Mouse (Mus musculus): Measurements from ENCODE around the gene Vnn3. TPM values are rescaled to one million over a fixed set of nuclear protein-coding genes. Genes with fewer than 3 reads are reported as not detected.

Vnn3 gene
- polyA plus RNA-seq (2015; fragmentation: Nextera tagmentation; extraction: Ambion mirVana), result 0.15 and 0.22 TPM in 2 replicates

DNA sequence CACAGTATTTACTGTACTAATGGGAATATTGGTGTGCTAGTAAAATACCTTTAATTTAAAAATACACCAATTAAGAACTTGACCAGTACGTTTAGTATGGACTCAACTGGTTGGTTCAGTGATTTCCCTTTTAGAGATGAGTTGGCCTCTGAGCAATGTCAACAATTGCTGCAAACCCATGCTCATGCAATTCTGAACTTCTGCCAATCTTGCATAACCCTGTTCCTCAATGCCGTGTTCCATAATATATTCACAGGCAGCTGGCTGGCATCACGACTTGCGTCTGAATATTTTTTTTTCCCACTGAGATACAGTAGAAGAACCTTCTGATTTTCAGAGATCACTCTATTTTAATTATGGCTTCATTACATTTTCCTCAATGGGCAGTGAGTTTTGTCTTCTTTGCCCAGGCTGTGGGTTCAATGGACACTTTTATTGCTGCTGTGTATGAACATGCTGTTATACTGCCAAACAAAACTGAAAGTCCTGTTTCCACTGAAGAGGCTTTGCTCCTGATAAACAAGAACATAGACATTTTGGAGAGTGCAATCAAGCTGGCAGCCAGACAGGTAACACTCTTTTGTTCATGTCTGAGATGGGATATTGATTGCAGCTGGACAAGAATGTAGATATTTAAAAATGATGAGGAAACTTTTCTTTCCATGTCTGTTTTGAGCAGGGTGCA is at the start of gene Vnn3:
TSS of gene Vnn3 (plus strand) at position 235 of the 685 bp plus-strand sequence.
- no peaks in the 10 kb centered on the region for H3K27me3 ChIP-seq
- WGBS, result 69% methylated on average over 4 of the region's 4 CpGs
- H3K4me3 ChIP-seq, result no peak within 1 kb of the TSS
- H3K9ac ChIP-seq, result no peak within 1 kb of the TSS
- no peaks in the 10 kb centered on the region for H3K9me3 ChIP-seq (replicated peaks)
- no peaks in the 10 kb centered on the region for H3K4me1 ChIP-seq (replicated peaks)
- H3K4me2 ChIP-seq, result no peak within 1 kb of the TSS
- H3K36me3 ChIP-seq, result no peaks in the 10 kb centered on the region
- H3K27ac ChIP-seq, result no peak within 1 kb of the TSS
- ATAC-seq (replicated peaks; ENCODE audit: insufficient number of reproducible peaks, insufficient read depth, low FRiP score, low read depth), result no peak

DNA sequence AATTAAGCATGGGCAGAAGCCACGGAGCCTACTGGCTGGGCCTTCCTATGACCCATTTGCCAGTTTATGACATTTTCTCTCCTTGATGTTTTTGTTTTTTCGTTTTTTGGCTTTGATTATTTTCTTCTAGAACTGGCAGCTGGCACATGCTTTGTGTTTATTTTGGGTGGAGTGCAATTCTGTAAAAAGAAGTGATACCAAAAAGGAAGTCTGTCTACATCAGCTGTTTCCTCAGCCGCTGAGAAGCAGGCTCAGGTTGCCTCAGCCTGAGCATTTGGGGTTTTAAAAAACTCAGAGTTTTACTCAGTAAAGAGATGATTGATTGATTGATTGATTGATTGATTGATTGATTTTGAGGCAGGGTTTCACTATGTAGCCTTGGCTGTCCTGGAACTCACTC is 48.4 kb upstream of the Vnn3 start:
- Histone ChIP-seq H3K4me3 (no peak overlapping the region), H3K9ac (no peak overlapping the region), H3K36me3 (peaks cover 22% of the 10 kb centered on the region; the same call in 1 of the 2 replicates), H3K9me3 (replicated peaks) (no peaks in the 10 kb centered on the region), H3K4me1 (replicated peaks) (no peaks in the 10 kb centered on the region), H3K27ac (no peak overlapping the region), H3K27me3 (no peaks in the 10 kb centered on the region), H3K4me2 (no peak overlapping the region)
- 44% methylated on average over 3 of the region's 3 CpGs for WGBS
- ATAC-seq (replicated peaks; ENCODE audit: insufficient number of reproducible peaks, insufficient read depth, low FRiP score, low read depth), result no peak

DNA sequence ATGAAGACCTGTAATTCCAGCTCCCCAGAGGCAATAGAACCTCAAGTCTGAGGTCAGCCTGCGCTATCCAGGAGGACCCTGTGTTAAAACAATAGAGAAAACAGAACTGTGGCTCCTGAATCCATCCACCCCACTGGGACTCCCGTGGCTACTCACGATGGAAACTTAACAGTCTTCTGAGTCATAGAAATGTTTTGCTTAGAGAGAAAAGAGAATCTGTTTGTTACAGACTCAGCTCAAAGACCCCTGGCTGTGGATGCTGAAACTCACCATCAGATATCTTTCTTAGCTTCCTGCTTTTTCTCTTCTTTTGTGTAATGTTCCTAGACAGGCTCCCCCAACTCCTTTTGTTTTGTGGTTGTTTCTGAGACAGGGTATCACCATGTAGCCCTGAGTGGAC is 46.6 kb upstream of the Vnn3 start:
- Histone ChIP-seq H3K4me1 (replicated peaks) (no peaks in the 10 kb centered on the region), H3K9ac (no peak overlapping the region), H3K9me3 (replicated peaks) (no peaks in the 10 kb centered on the region), H3K36me3 (peaks cover 22% of the 10 kb centered on the region; the same call in 1 of the 2 replicates), H3K4me3 (no peak overlapping the region), H3K4me2 (no peak overlapping the region), H3K27ac (no peak overlapping the region), H3K27me3 (no peaks in the 10 kb centered on the region)
- WGBS, result 77% methylated on average over 3 of the region's 3 CpGs
- ATAC-seq (replicated peaks; ENCODE audit: insufficient number of reproducible peaks, insufficient read depth, low FRiP score, low read depth), result no peak

DNA sequence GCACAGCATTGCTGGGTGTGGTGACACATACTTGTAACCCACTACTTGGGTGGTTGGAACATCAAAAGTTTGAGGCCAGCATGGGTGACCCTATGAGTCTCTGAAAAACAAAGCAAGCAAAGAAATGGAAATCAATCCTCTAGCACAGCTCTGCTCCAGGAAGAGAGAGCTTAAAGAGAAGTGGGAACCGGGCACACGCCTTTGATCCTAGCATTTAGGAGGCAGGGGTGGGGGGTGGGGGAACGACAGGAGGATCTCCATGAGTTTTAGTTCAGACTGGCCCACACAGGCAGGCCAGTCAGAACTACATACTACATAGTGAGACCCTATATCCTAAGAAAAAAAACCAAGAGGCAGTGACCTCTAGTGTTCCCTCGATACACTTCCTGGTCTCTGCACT is 45.1 kb upstream of the Vnn3 start:
- WGBS, result 53% methylated on average over 4 of the region's 4 CpGs
- peaks cover 18% of the 10 kb centered on the region; the same call in 1 of the 2 replicates for H3K36me3 ChIP-seq
- no peak for ATAC-seq (replicated peaks; ENCODE audit: insufficient number of reproducible peaks, insufficient read depth, low FRiP score, low read depth)
- no peak overlapping the region for H3K9ac ChIP-seq
- no peaks in the 10 kb centered on the region for H3K27me3 ChIP-seq
- no peaks in the 10 kb centered on the region for H3K4me1 ChIP-seq (replicated peaks)
- H3K4me3 ChIP-seq, result no peak overlapping the region
- H3K27ac ChIP-seq, result no peak overlapping the region
- no peaks in the 10 kb centered on the region for H3K9me3 ChIP-seq (replicated peaks)
- H3K4me2 ChIP-seq, result no peak overlapping the region

DNA sequence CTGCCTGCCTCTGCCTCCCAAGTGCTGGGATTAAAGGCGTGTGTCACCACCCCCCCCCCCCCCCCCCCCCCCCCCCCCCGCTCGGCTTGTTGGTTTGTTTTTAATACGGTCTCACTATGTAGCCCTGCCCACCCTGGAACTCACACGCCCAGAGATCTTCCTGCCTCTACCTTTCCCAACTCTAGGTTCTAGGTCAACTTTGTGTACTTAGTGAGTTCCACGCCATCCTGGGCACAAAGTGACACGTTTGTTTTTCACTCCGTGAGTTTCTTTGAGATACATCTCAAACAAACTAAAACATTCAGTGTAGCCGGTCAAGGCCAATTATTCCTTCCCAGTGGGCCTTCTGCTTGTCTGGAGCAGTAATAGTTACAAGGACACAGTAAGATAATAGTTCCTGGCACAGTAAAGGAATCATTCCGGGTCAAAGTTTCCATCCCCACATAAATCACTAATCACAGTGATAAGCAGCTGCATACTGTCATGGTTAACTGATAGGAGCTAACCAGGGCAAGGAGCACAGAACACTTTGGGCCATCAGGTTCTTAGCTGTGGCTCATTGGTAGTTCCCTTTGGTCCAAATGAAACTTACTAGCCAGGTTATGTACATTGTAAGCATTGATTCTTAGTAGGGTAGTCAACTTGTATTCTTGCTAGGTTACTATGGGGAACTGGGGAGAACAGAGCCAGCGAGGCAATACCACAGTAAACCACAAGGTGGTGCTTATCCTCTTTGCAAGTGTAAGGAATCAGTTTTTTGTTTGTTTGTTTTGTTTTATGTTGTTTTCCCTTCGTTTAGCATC is 39.4 kb upstream of the Vnn3 start:
- H3K9me3 ChIP-seq (replicated peaks), result no peaks in the 10 kb centered on the region
- H3K4me2 ChIP-seq, result no peak overlapping the region
- no peaks in the 10 kb centered on the region for H3K4me1 ChIP-seq (replicated peaks)
- WGBS, result 60% methylated on average over 8 of the region's 12 CpGs
- no peak overlapping the region for H3K4me3 ChIP-seq
- H3K27ac ChIP-seq, result no peak overlapping the region
- no peak for ATAC-seq (replicated peaks; ENCODE audit: insufficient number of reproducible peaks, insufficient read depth, low FRiP score, low read depth)
- peaks cover 4% of the 10 kb centered on the region; the same call in 1 of the 2 replicates for H3K36me3 ChIP-seq
- no peaks in the 10 kb centered on the region for H3K27me3 ChIP-seq
- H3K9ac ChIP-seq, result no peak overlapping the region

DNA sequence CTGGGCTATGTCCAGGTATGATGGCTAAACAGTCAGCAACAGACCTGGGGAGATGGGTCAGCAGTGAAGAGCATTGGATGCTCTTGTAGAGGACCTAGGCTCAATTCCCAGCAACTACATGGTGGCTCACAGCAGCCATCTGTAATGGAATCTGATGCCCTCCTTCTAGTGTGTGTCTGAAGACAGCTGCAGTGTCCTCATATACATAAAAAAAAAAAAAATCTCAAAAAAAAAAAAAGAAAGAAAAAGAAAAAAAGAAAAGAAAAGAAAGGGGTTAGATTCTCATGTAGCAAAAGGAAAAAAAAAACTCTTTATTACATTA is 38.9 kb upstream of the Vnn3 start:
- H3K9ac ChIP-seq, result no peak overlapping the region

DNA sequence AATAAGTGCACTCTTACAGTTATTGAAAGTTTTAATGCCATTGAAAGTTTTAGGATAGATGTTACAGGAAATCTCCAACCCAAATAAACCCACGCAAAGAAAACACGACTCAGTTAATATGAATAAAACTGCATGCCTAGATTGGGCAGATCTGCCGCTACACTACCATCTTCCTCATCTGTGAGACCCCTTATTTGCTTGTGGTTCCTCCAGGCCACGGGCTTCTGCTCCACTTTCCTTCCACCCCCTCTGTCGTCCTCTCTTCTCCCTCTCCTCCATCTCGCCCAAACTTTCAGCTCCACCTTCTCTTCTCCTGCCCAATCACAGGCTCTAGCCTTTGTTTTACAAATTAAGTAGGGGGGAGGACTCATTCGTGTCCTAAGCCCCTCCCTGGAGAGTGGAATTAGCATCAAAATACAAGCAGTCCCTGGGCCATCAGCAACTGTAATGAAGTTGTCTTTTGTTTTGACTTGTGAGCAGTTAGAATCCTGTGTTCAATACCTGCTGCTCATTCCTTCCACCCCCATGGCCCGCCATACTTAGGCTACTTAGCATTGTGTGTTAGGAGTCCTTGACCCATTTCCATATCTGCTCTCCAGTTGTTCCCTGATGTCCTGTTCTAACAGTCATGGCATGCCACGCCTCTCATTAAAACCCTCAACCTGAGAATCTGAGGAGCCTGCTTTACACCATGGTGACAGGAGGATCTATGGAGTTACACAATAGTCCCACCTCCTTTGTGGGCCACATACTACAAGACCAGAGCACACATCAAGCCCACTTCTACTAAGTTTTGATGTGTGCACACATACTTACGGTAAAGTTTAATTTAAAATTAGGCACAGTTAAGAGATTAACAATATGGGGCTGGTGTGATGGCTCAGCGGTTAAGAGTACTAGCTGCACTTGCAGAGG is 38.2 kb upstream of the Vnn3 start:
- peaks cover 4% of the 10 kb centered on the region; the same call in 1 of the 2 replicates for H3K36me3 ChIP-seq
- no peak overlapping the region for H3K27ac ChIP-seq
- no peaks in the 10 kb centered on the region for H3K9me3 ChIP-seq (replicated peaks)
- H3K27me3 ChIP-seq, result no peaks in the 10 kb centered on the region
- no peak overlapping the region for H3K4me2 ChIP-seq
- H3K4me3 ChIP-seq, result no peak overlapping the region
- ATAC-seq (replicated peaks; ENCODE audit: insufficient number of reproducible peaks, insufficient read depth, low FRiP score, low read depth), result no peak
- WGBS, result 65% methylated on average over 11 of the region's 11 CpGs
- no peak overlapping the region for H3K9ac ChIP-seq
- H3K4me1 ChIP-seq (replicated peaks), result no peaks in the 10 kb centered on the region

More for the DNA sequence above, 38.9 kb upstream of the Vnn3 start:
- Histone ChIP-seq H3K27ac (no peak overlapping the region), H3K9me3 (replicated peaks) (no peaks in the 10 kb centered on the region), H3K27me3 (no peaks in the 10 kb centered on the region), H3K4me3 (no peak overlapping the region), H3K4me1 (replicated peaks) (no peaks in the 10 kb centered on the region), H3K36me3 (peaks cover 4% of the 10 kb centered on the region; the same call in 1 of the 2 replicates), H3K4me2 (no peak overlapping the region)
- no peak for ATAC-seq (replicated peaks; ENCODE audit: insufficient number of reproducible peaks, insufficient read depth, low FRiP score, low read depth)

DNA sequence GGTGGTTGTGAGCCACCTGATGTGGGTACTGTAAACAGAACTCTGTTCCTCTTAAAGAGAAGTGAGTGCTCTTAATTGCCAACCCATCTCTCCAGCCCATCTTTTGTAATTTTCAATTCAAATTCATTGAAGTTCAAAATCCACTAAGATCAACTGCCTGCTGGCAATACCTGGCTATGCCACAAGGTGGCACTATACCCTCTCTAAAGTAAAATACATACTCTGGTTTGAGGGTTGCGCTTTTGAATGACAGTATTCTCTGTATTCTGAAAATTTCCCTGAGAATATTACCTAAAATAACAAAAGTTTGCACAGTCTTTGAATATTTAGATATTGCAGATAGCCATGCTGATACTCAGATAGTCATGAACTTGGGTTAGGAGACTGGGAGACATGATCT is 36.1 kb upstream of the Vnn3 start:
- Histone ChIP-seq H3K4me2 (no peak overlapping the region), H3K4me1 (replicated peaks) (no peaks in the 10 kb centered on the region), H3K36me3 (peaks cover 10% of the 10 kb centered on the region; the same call in 1 of the 2 replicates), H3K27ac (no peak overlapping the region), H3K4me3 (no peak overlapping the region), H3K9ac (no peak overlapping the region), H3K9me3 (replicated peaks) (no peaks in the 10 kb centered on the region), H3K27me3 (no peaks in the 10 kb centered on the region)
- 45% methylated on average over 1 of the region's 1 CpGs for WGBS
- ATAC-seq (replicated peaks; ENCODE audit: insufficient number of reproducible peaks, insufficient read depth, low FRiP score, low read depth), result no peak

DNA sequence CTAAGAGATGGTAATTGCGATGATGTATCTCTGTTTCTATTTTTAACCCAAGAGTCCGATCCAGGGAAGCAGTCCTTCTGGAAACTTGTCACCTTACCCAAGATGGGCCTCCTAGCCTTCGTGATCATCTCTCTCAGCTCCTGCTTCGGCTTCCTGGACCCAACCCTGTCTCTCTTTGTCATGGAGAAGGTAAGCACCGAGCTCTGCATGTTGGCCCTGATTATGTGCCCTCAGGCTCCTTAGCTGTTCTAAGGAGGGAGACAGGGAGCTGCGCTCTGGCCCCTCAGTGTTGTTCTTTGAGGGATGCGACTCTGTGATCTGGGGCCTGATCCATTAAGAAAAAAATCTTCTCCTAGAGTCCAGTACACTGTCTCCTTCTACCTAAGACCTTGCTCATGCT is 35.0 kb upstream of the Vnn3 start:
- ATAC-seq (replicated peaks; ENCODE audit: insufficient number of reproducible peaks, insufficient read depth, low FRiP score, low read depth), result no peak
- Histone ChIP-seq H3K4me3 (no peak overlapping the region), H3K27ac (no peak overlapping the region), H3K9ac (no peak overlapping the region), H3K4me2 (no peak overlapping the region), H3K4me1 (replicated peaks) (no peaks in the 10 kb centered on the region), H3K36me3 (peaks cover 10% of the 10 kb centered on the region; the same call in 1 of the 2 replicates), H3K9me3 (replicated peaks) (no peaks in the 10 kb centered on the region), H3K27me3 (no peaks in the 10 kb centered on the region)
- 65% methylated on average over 7 of the region's 7 CpGs for WGBS

DNA sequence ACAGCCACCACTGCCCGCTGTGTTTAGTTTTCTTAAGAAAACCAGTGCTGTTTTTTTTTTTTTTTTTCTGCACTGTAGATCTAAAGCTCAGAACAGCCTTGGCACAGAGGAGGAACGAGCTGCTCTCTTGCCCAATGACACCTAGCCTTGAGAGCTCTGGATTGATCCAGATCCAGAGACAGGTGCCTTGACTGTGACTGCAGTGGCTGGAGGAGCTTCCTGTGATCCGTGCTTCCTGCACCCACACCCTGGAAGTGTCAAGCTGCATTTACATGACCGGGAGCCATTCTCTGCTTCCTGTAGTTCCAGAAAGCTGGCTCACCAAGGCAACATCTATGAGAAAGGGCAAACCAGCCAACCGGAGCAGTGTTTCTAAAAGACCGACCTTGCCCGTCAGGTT is 24.7 kb upstream of the Vnn3 start:
- Histone ChIP-seq H3K4me1 (replicated peaks) (no peaks in the 10 kb centered on the region), H3K27me3 (no peaks in the 10 kb centered on the region), H3K4me2 (no peak overlapping the region), H3K27ac (no peak overlapping the region), H3K36me3 (peaks cover 37% of the 10 kb centered on the region), H3K9ac (no peak overlapping the region), H3K9me3 (replicated peaks) (no peaks in the 10 kb centered on the region), H3K4me3 (no peak overlapping the region)
- WGBS, result 84% methylated on average over 7 of the region's 7 CpGs
- ATAC-seq (replicated peaks; ENCODE audit: insufficient number of reproducible peaks, insufficient read depth, low FRiP score, low read depth), result no peak

All from heart, embryonic 15.5 days (tissue).